ENCODE assay signal across 27 mouse cellular contexts in the genomic region with DNA sequence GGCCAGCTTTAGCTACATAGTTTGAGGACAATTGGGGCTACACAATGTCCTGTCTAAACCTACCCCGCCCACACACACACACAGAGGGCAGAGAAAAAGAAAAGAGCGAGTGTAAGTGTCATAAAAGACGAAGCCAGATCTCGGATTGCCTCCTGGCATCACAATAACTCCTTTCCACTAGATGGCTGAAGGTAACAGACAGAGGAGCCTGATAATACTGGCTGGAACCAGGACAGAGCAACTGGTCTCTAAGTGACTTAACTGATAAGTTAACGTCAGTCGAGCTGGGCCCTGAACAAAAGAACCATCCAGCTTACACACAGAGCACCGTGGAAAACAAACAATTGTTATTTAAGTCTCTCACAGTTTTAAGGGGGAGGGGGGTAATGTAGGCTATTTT. TPM values are rescaled to one million over a fixed set of nuclear protein-coding genes. Genes with fewer than 3 reads are reported as not detected.
DNase-seq lines count a peak whose midpoint lies in the region; ATAC-seq and TF ChIP-seq lines count a peak whose summit lies in the region.
"Had no signal": no experiment of that assay in that cellular context is flagged by ENCODE, and none has a peak within 500 bp of the region (broad histone marks: within the 10 kb centered on the region; RNA-seq: fewer than 3 reads in every experiment).

No protein-coding gene starts in this region.

- no peak overlapping the region for H3K4me3 ChIP-seq in heart, embryonic 10.5 days
- H3K4me3 ChIP-seq in liver, embryonic 15.5 days (replicated peaks): no peak overlapping the region
- no peak overlapping the region for H3K4me3 ChIP-seq in hindbrain, postnatal 0 days (ENCODE audit: low read length)
- H3K4me3 ChIP-seq: embryonic facial prominence, embryonic 12.5 days; forebrain, embryonic 15.5 days; heart, adult 2 months; heart, embryonic 12.5 days; hindbrain, embryonic 15.5 days had no signal

- peak; percentile 24; the same call in 1 of the 2 replicates for ATAC-seq in common myeloid progenitor, adult 5-6 weeks (replicated peaks; ENCODE audit: low read depth, poor library complexity, severe bottlenecking)
- peak; percentile 40; the same call in 1 of the 2 replicates for ATAC-seq in liver, embryonic 15.5 days (ENCODE audit: insufficient read depth)
- ATAC-seq in hindbrain, postnatal 0 days: no peak
- ATAC-seq: CD4-positive, CD25-positive, alpha-beta regulatory T cell, adult 4 months; forebrain, embryonic 15.5 days; Patski had no signal

- no peak overlapping the region for H3K9ac ChIP-seq in liver, embryonic 15.5 days
- no peak overlapping the region for H3K9ac ChIP-seq in hindbrain, postnatal 0 days (replicated peaks; ENCODE audit: low read length)
- H3K9ac ChIP-seq: embryonic facial prominence, embryonic 12.5 days; forebrain, embryonic 15.5 days; heart, embryonic 12.5 days; hindbrain, embryonic 15.5 days had no signal

- DNase-seq in heart, embryonic 10.5 days (ENCODE audit: low spot score): no peak
- DNase-seq in heart, postnatal 14 days: no peak
- DNase-seq in ES-CJ7 (ENCODE audit: low read depth, low spot score): peak; percentile 40
- DNase-seq in embryo, embryonic 9.5 days (ENCODE audit: extremely low spot score): no peak
- no peak for DNase-seq in hindbrain, postnatal 0 days (ENCODE audit: low spot score)
- DNase-seq in left cerebral cortex, adult 8-10 months (ENCODE audit: low spot score in 2 of 2): no peak
- DNase-seq: adrenal gland, adult 2 months; adrenal gland, postnatal 25 days; B cell, adult 2 months; cerebellum, adult 2 months; cerebellum, postnatal 10 days; embryo, embryonic 11 days; gastrocnemius, postnatal 14 days; heart, adult 2 months; heart, postnatal 36 days had no signal

- no peak for TF ChIP-seq CTCF in hindbrain, postnatal 0 days (IDR thresholded peaks at IDR 0.05; ENCODE audit: low read depth)

- no peaks in the 10 kb centered on the region for H3K9me3 ChIP-seq in heart, embryonic 10.5 days
- no peaks in the 10 kb centered on the region for H3K9me3 ChIP-seq in liver, embryonic 15.5 days (replicated peaks)
- no peaks in the 10 kb centered on the region for H3K9me3 ChIP-seq in hindbrain, postnatal 0 days (ENCODE audit: low read length)
- H3K9me3 ChIP-seq: embryonic facial prominence, embryonic 12.5 days; forebrain, embryonic 15.5 days; heart, embryonic 12.5 days; hindbrain, embryonic 15.5 days had no signal

- no peaks in the 10 kb centered on the region for H3K4me1 ChIP-seq in heart, embryonic 10.5 days
- no peaks in the 10 kb centered on the region for H3K4me1 ChIP-seq in liver, embryonic 15.5 days (replicated peaks)
- H3K4me1 ChIP-seq in hindbrain, postnatal 0 days (ENCODE audit: insufficient read depth, low read length): no peaks in the 10 kb centered on the region
- H3K4me1 ChIP-seq: embryonic facial prominence, embryonic 12.5 days; forebrain, embryonic 15.5 days; hindbrain, embryonic 15.5 days had no signal

- no peak overlapping the region for H3K4me2 ChIP-seq in liver, embryonic 15.5 days
- H3K4me2 ChIP-seq in hindbrain, postnatal 0 days (ENCODE audit: low read depth, low read length): no peak overlapping the region
- H3K4me2 ChIP-seq: embryonic facial prominence, embryonic 12.5 days; forebrain, embryonic 15.5 days; heart, embryonic 12.5 days; hindbrain, embryonic 15.5 days had no signal

- H3K27ac ChIP-seq in heart, embryonic 10.5 days: peak overlapping the region; percentile 10; the same call in 1 of the 2 replicates
- H3K27ac ChIP-seq in liver, embryonic 15.5 days (replicated peaks): no peak overlapping the region
- H3K27ac ChIP-seq in hindbrain, postnatal 0 days: no peak overlapping the region
- H3K27ac ChIP-seq: embryonic facial prominence, embryonic 12.5 days; forebrain, embryonic 15.5 days; heart, adult 2 months; hindbrain, embryonic 15.5 days had no signal

- no peaks in the 10 kb centered on the region for H3K27me3 ChIP-seq in heart, embryonic 10.5 days (ENCODE audit: insufficient read depth, poor library complexity, severe bottlenecking)
- H3K27me3 ChIP-seq in liver, embryonic 15.5 days: no peaks in the 10 kb centered on the region
- H3K27me3 ChIP-seq in hindbrain, postnatal 0 days (ENCODE audit: insufficient read depth, low read length): no peaks in the 10 kb centered on the region
- H3K27me3 ChIP-seq: embryonic facial prominence, embryonic 12.5 days; forebrain, embryonic 15.5 days; heart, embryonic 12.5 days; hindbrain, embryonic 15.5 days had no signal

- 37% methylated on average over 7 of the region's 7 CpGs for WGBS in heart, embryonic 10.5 days
- WGBS in liver, embryonic 15.5 days (ENCODE audit: insufficient replicate concordance): 36% methylated on average over 7 of the region's 7 CpGs
- 57% methylated on average over 7 of the region's 7 CpGs for WGBS in hindbrain, postnatal 0 days

- no peaks in the 10 kb centered on the region for H3K36me3 ChIP-seq in heart, embryonic 10.5 days
- no peaks in the 10 kb centered on the region for H3K36me3 ChIP-seq in liver, embryonic 15.5 days (replicated peaks)
- no peaks in the 10 kb centered on the region for H3K36me3 ChIP-seq in hindbrain, postnatal 0 days (ENCODE audit: insufficient read depth, low read length)
- H3K36me3 ChIP-seq: embryonic facial prominence, embryonic 12.5 days; forebrain, embryonic 15.5 days; heart, embryonic 12.5 days; hindbrain, embryonic 15.5 days had no signal

- intact Hi-C loops in heart, postnatal 14 days (cut with DNase I): no loop called here

RNA-seq across cellular contexts. Expression of a gene that starts 3.5 kb away (rescaled TPM):
- 13.3 and 15.1 TPM in 2 replicates for polyA plus RNA-seq in heart, embryonic 10.5 days (2016; fragmentation: Nextera tagmentation; extraction: Ambion mirVana)
- not detected for total RNA-seq in heart, postnatal 14 days (2021)
- total RNA-seq in common myeloid progenitor, adult 5-6 weeks (2017): not detected in 2 replicates
- 1.1 and 1.3 TPM in 2 replicates for polyA plus RNA-seq in liver, embryonic 15.5 days (2015; fragmentation: Nextera tagmentation; extraction: Ambion mirVana)
- total RNA-seq in hindbrain, postnatal 0 days (2014; rRNA removed): not detected in 2 replicates
- polyA plus RNA-seq in hindbrain, postnatal 0 days (2015; fragmentation: Nextera tagmentation; extraction: Ambion mirVana): 0.45 TPM in 1 of 2 replicates, not detected in the other
- total RNA-seq in left cerebral cortex, adult 8-10 months (2022): not detected
- total RNA-seq: adrenal gland, adult 2 months; adrenal gland, postnatal 25 days; gastrocnemius, postnatal 14 days; heart, adult 2 months; heart, postnatal 36 days had no signal
- polyA plus RNA-seq: adrenal gland, adult 2 months; CD4-positive, CD25-positive, alpha-beta regulatory T cell, adult 4 months; cerebellum, adult 2 months; heart, adult 2 months had no signal

RNA-seq across cellular contexts. Expression of a gene that starts 33.2 kb away (rescaled TPM):
- polyA plus RNA-seq in heart, embryonic 10.5 days (2016; fragmentation: Nextera tagmentation; extraction: Ambion mirVana): 14.8 and 21.1 TPM in 2 replicates
- 1 to 10 TPM; 4.0 to 5.3 TPM for total RNA-seq in heart, postnatal 14 days (2021)
- 6.1 and 11.8 TPM in 2 replicates for total RNA-seq in common myeloid progenitor, adult 5-6 weeks (2017)
- polyA plus RNA-seq in liver, embryonic 15.5 days (2015; fragmentation: Nextera tagmentation; extraction: Ambion mirVana): 4.7 and 5.4 TPM in 2 replicates
- total RNA-seq in hindbrain, postnatal 0 days (2014; rRNA removed): 1.8 and 3.1 TPM in 2 replicates
- 2.6 and 3.0 TPM in 2 replicates for polyA plus RNA-seq in hindbrain, postnatal 0 days (2015; fragmentation: Nextera tagmentation; extraction: Ambion mirVana)
- total RNA-seq in left cerebral cortex, adult 8-10 months (2022): 1 to 10 TPM; 4.5 to 7.5 (median 5.5) TPM

RNA-seq across cellular contexts. Expression of a gene that starts 36.8 kb away (rescaled TPM):
- polyA plus RNA-seq in heart, embryonic 10.5 days (2016; fragmentation: Nextera tagmentation; extraction: Ambion mirVana): not detected in 2 replicates
- total RNA-seq in heart, postnatal 14 days (2021): not detected
- total RNA-seq in common myeloid progenitor, adult 5-6 weeks (2017): not detected in 2 replicates
- not detected in 2 replicates for polyA plus RNA-seq in liver, embryonic 15.5 days (2015; fragmentation: Nextera tagmentation; extraction: Ambion mirVana)
- not detected in 2 replicates for total RNA-seq in hindbrain, postnatal 0 days (2014; rRNA removed)
- polyA plus RNA-seq in hindbrain, postnatal 0 days (2015; fragmentation: Nextera tagmentation; extraction: Ambion mirVana): not detected in 2 replicates
- total RNA-seq in left cerebral cortex, adult 8-10 months (2022): not detected
- total RNA-seq: adrenal gland, adult 2 months; adrenal gland, postnatal 25 days; gastrocnemius, postnatal 14 days; heart, adult 2 months; heart, postnatal 36 days had no signal
- polyA plus RNA-seq: adrenal gland, adult 2 months; CD4-positive, CD25-positive, alpha-beta regulatory T cell, adult 4 months; cerebellum, adult 2 months; embryonic facial prominence, embryonic 12.5 days; forebrain, embryonic 11.5 days; forebrain, embryonic 15.5 days; gonadal fat pad, adult 2 months; heart, adult 2 months; heart, embryonic 12.5 days; heart, embryonic 16.5 days; hindbrain, embryonic 11.5 days; hindbrain, embryonic 15.5 days; Patski had no signal
